Mouse (Mus musculus) neutrophil, adult 5-6 weeks (primary cell): ENCODE results near the gene Pfn1. TPM values are rescaled to one million over a fixed set of nuclear protein-coding genes. Genes with fewer than 3 reads are reported as not detected.
A peak's percentile ranks its signal among the peaks of the same experiment; 100 is the strongest.

Experiments
- ATAC-seq: fragments of 151-379, 151-347 bp; 2 replicates; pipeline ENCODE4 v1.8.0; 2017; ENCODE audit warnings: mild to moderate bottlenecking, moderate TSS enrichment; ENCODE audit not compliant: insufficient number of reproducible peaks, poor library complexity, low FRiP score, severe bottlenecking; ENCODE audit errors: extremely low read depth
- total RNA-seq: library from RNA; stranded (forward); fragments of 200-1000 nt; gene quantifications from 2 replicates; pipeline ENCODE4 v1.2.3, GENCODE M21; 2017

Pfn1 gene
- 683 and 728 TPM in 2 replicates for total RNA-seq

- peak; percentile 55 for ATAC-seq
Observed at GRCm38 (mm10) chr11:70654198-70654922, at the start of gene Pfn1. Gene Pfn1 (minus strand): TSS chr11:70654644.

GRCm38 (mm10) chr11:70702781-70703180, 48.3 kb upstream of the Pfn1 start:
- ATAC-seq = no peak

DNA sequence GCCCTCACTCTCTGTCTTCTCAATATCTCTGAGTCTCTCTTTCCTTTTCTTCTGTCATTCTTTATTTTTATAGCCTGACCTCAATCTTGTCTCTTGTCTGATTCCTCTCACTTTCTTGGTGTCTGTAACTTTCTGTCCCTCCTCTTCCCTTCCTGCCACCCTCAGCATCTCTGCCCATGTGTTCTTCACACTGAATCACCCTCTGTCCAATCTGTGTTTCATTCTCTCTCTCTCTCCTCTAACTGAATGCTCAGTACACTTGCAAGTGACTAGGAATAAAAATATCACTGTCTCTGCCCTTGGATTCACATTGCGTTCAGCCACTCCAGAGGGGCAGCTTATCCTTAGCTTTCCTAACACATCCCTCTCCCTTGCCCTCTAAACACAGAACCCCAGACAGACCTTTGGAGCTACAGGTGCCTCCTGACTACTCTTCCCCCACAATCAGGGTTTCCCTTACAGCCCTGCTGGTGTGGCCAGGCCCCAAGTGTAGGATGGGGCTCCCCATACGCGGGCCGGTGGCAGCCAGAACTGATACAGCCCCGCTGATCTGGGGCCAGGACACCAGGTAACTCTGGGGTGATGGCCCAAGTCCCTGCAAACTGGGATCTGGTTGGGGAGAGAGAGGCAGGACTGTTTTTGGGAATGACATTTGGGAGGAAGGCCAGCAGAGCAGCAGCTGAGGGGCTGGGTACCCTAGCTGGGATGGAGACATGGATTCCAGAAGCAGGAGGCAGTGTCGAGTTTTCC, 47.7 kb upstream of the Pfn1 start:
- ATAC-seq = no peak

- no peak for ATAC-seq
Observed at GRCm38 (mm10) chr11:70701221-70701955, 46.9 kb upstream of the Pfn1 start.

DNA sequence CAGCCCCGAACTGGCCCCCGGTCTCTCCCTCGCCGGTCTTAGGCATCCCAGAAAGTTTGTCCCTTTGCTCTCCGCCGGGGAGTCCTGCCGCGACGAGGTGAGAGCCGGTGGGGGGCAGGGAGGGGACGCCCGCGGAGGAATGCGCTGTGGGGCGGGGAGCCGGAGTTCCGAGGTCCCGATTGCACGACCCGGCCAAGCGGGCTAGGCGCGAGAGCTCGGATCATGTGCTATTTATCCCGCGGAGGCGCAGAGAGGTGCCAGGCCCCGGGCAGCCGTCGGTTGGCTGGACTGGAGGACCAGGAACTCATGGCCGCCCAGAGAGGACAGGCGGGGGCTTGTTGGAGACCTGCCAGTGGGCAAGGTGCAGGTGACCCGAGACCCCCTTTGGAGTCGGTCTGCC, 46.2 kb upstream of the Pfn1 start:
- ATAC-seq = no peak

GRCm38 (mm10) chr11:70699722-70700556, 45.5 kb upstream of the Pfn1 start, which contains the start of the genes Inca1 and Kif1c:
Gene Inca1 (minus strand): TSS chr11:70700155.
Gene Kif1c (plus strand): TSS chr11:70700548.
- ATAC-seq = peak; percentile 94

DNA sequence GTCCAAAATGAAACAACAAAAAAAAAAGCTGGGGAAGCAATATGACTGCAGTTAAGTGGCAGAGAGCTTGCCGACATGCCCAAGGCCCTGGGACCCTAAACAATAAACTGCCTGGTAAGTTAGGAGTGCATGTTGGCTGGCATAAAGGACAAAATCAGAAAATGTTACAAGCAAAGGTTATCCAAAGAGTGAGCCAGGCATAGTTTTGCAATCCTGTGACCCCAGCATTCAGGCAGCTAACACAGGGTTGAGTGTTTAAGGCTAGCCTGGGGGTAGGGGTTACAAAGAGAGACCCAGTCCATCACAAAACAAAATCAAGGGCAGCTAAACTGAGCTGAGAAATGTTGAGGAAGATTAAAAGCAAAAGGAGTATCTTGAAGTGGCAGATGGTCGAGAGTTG, 44.6 kb upstream of the Pfn1 start:
- no peak for ATAC-seq

- ATAC-seq = no peak
Observed at GRCm38 (mm10) chr11:70697376-70697775, 42.9 kb upstream of the Pfn1 start.

DNA sequence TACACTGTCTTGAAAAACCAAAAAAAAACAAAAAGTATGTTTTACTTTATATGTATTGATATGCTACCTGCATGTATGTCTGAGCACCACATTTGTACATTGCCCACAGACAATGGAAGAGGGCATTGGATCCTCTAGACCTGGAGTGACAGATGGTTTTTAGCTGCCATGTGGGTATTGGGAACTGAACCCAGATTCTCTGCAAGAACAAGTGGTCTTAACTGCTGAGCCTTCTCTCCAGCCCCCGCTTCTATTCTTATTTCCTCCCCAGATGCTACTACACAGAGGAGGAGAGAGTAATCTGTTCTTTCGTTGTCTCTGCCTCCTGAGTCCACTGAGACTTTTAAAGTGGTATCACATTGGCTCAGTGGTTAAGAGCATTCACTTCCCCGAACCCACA, 39.1 kb upstream of the Pfn1 start:
- ATAC-seq = no peak

DNA sequence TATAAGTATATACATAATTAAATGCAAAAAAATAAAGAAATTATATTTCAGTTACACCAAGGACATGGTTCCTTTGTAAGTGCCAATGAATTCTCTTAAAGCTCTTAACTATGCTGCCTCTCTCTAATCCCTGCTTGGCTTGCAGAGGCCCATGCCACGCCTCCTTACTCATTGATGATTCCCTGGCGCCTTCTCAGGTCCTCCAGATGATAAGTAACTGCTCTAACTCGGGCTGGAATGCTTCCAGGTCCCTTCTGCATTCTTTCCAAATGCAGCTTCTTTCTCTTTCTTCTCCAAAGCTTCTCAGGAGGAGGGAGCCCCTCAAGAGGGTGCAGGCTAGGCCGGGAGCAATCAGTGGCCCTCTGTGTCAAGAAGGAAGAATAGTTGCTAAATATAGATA, 35.1 kb upstream of the Pfn1 start:
- ATAC-seq = no peak

DNA sequence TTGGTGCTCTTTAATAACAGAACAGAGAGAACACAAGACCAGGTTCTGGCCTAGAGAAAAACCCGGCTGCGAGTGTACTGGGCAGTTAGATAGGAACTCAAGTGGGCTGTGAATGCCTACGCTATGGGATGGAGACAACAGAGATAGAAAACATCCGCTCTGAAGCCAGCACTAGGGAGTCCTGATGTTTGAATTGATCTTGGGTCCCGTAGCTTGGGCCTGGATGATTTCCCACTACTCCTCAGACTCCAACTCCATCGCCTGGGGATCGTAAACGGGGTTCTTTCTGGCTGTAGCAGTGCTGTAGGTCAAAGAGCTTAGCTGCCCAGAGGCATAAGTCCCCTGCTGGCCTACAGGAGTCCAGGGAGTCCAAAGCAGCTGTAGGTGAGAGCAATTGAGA, 33.9 kb upstream of the Pfn1 start:
- no peak for ATAC-seq

DNA sequence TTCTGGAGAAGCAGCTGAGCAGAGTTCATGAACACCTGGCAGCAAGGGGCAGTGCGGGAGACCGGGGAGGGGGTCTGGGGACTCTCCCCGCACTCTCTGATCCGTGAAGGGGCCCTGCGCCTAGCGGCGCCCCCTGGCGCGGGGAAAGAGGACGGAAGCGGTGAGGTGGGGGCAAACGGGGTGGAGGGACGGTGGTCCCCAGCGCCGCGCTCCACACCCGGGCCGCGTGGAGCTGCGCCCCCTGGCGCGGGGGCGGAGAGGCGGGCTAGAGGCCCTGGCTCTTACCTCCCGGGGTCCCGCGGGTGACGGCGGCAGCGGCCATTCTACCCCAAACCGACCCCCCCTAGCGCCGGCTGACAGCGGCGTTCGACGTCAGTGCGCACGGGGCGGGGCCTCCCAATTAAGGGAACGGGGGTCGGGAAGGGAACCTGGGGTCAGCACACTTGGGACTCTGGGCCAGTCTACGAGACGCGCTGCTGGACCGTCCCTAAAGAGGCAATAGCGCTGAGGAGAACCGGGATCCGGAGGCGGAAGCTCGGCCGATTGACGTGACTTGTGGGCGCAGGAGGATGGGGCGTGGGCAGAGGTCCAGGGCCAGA, 33.3 kb upstream of the Pfn1 start, which contains the start of gene Camta2:
Gene Camta2, minus strand, starts transcription at position 505 of the 599 bp plus-strand sequence.
- ATAC-seq = peak; percentile 57

- ATAC-seq = no peak; the same call in 1 of the 2 replicates
Observed at GRCm38 (mm10) chr11:70686901-70687566, 32.6 kb upstream of the Pfn1 start.

DNA sequence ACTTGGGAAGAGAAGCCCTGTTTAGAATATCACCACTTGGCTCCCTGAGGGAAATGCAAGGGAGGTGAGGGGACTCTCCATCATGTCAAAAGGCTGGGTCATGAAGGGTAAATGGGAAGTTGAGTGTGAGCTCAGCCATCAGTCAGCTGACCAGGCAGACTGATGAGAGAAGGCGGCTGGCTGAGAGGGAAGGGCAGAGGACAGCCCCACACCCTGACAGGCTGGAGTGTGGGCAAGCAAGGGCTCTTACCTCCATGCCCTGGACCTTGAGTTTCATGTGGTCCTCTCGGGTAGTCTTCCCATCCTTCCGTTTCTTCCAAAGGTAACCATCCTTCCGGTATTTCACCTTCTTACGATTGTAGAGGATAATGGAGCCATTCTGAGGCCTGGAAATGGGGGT, 29.2 kb upstream of the Pfn1 start:
- ATAC-seq = no peak

DNA sequence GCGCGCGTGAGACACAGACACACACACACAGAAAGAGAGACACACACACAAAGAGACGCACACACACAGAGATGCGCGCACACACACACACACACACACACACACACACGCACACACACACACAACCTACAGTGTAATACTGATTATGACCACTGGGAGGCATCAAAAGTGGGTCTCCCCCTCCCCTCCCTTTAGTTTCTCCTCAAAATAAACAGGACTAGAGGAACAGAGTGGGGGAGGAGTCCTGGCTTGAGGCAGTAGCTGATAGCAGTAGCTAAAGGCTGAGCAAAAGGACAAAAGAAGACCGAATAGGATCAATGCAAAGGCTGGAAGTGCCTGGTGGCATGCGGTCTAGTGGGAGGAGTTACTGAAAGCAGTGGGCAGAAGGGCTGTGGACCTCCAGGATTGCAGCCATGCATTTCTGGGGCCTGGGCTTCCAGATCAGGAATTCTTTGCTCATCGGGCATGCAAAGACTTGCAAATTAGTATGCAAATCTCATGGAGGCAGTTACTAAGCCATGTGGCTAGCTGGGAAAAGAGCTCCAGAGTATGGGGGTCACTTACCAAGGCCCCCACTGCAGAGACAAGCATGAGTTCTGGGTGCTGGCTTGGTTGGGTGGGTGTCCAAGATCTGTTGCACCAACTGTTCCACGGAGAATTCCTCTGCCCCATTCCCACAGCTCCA, 27.6 kb upstream of the Pfn1 start:
- ATAC-seq = no peak

DNA sequence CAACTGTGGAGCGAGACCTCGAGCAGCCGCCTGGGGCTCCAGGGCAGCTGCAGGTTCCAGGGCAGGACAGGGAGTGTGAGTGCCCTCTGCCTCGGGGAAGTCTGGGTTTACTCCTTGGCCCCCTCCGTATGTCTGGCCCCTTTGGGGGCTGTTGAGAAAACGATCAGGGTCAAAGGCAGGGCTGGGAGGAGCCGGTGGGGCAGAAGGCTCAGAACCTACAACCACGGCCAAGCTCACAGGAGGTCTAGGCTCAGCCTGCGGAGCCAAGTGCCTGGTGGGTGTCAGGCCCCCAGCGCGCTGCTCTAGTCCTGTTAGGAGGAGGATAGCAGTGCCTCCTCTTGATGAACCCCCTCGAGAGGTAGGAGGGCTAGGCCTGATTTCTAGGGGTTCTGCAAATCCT, 26.7 kb upstream of the Pfn1 start:
- no peak for ATAC-seq

- peak; percentile 93 for ATAC-seq
Observed at GRCm38 (mm10) chr11:70679894-70680293, 25.4 kb upstream of the Pfn1 start.
